Mouse (Mus musculus) embryonic facial prominence, embryonic 12.5 days (tissue): ENCODE data around the gene 9930021J03Rik. TPM values are rescaled to one million over a fixed set of nuclear protein-coding genes. Genes with fewer than 3 reads are reported as not detected.

Experiments used
- ATAC-seq: fragments of 200-750 bp; cut with Nextera tagmentation; 2 replicates; pipeline ENCODE4 v1.8.0; 2017; ENCODE audit not compliant: insufficient number of reproducible peaks, insufficient read depth, low FRiP score, low TSS enrichment
- H3K27ac ChIP-seq: fragments of 300-500 bp; sonication (generic); 2 replicates; pipeline ENCODE4 v1.5.1; 2016; ENCODE audit warnings: mild to moderate bottlenecking
- H3K27me3 ChIP-seq: fragments of 300-500 bp; sonication (generic); 2 replicates; pipeline ENCODE4 v1.6.1; 2016; ENCODE audit warnings: mild to moderate bottlenecking, moderate library complexity
- H3K36me3 ChIP-seq: fragments of 300-500 bp; sonication (generic); 2 replicates; pipeline ENCODE4 v1.6.1; 2016; ENCODE audit warnings: mild to moderate bottlenecking
- H3K4me1 ChIP-seq: fragments of 300-500 bp; sonication (generic); 2 replicates; pipeline ENCODE4 v1.6.1; 2016
- H3K4me2 ChIP-seq: fragments of 300-500 bp; sonication (generic); replicated peaks from 2 replicates; pipeline ENCODE4 v1.6.1; 2016; ENCODE audit warnings: mild to moderate bottlenecking, moderate library complexity
- H3K4me3 ChIP-seq: fragments of 300-500 bp; sonication (generic); 2 replicates; pipeline ENCODE4 v1.5.1; 2016; ENCODE audit warnings: mild to moderate bottlenecking
- H3K9ac ChIP-seq: fragments of 300-500 bp; sonication (generic); 2 replicates; pipeline ENCODE4 v1.6.1; 2016; ENCODE audit warnings: mild to moderate bottlenecking, moderate library complexity
- H3K9me3 ChIP-seq: fragments of 300-500 bp; sonication (generic); 2 replicates; pipeline ENCODE4 v1.6.1; 2016; ENCODE audit warnings: mild to moderate bottlenecking, moderate library complexity
- WGBS: fragments of 180-500 bp; shearing (Covaris S2); methylation state at CpG from one replicate; pipeline ENCODE4 v1.1.7; 2016; 5-methylcytosine and 5-hydroxymethylcytosine counted together
- polyA plus RNA-seq: library from polyadenylated mRNA; unstranded; fragments of >200 nt; fragmentation: Nextera tagmentation; extraction: Ambion mirVana; gene quantifications from 2 replicates; pipeline ENCODE4 v1.2.1, GENCODE M21; 2016

Gene 9930021J03Rik
- polyA plus RNA-seq, 1 experiment from 2014 or later = 8.4 TPM

DNA sequence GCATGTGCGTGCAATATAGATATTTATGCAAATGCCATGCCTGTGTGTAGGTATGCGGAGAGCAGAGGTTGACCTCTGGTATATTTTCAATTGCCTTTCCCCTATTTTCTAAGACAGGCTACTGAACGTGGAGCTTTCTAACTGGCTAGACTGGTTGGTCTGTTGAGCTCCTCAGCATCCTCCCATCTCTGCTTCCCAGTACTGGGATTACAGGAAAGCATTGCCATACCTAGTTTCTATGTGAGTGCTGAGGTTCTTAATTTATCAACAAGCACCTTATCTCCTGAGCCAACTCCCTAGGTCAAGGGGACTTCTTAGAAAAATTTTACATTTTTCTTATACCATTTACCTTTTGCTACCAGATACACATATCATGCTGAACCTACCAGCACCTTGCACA, 8.4 kb downstream of the 9930021J03Rik start:
- Histone ChIP-seq H3K36me3 (no peaks in the 10 kb centered on the region), H3K27me3 (no peaks in the 10 kb centered on the region), H3K4me3 (no peak overlapping the region), H3K4me2 (no peak overlapping the region), H3K9me3 (no peaks in the 10 kb centered on the region), H3K4me1 (no peaks in the 10 kb centered on the region; the same call in 1 of the 2 replicates), H3K9ac (no peak overlapping the region), H3K27ac (no peak overlapping the region)
- no peak for ATAC-seq
- WGBS = 84% methylated on average over 3 of the region's 3 CpGs

DNA sequence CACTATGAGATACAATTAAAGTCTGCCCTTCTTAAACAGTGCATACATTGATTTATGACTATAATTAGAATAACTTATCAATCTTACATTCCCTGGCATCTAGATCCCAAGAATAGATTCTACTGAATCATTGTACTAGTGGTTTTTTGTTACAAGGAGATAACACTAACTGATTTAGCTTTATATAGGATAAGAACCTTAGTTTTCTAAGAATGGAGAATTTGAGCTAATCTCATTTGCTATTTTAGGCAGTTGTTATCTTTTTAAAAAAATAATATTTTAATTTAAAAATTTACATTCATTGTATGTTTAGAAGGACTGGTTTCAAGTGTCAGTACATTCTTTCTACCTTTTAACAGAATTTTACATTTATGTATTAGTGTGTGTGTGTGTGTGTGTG, 17.8 kb downstream of the 9930021J03Rik start:
- H3K4me3 ChIP-seq = no peak overlapping the region
- H3K9ac ChIP-seq = no peak overlapping the region
- peaks cover 5% of the 10 kb centered on the region; the same call in 1 of the 2 replicates for H3K36me3 ChIP-seq
- H3K9me3 ChIP-seq = no peaks in the 10 kb centered on the region
- no peak overlapping the region for H3K27ac ChIP-seq
- no peaks in the 10 kb centered on the region for H3K27me3 ChIP-seq
- H3K4me2 ChIP-seq = no peak overlapping the region
- no peaks in the 10 kb centered on the region; the same call in 1 of the 2 replicates for H3K4me1 ChIP-seq
- ATAC-seq = no peak

DNA sequence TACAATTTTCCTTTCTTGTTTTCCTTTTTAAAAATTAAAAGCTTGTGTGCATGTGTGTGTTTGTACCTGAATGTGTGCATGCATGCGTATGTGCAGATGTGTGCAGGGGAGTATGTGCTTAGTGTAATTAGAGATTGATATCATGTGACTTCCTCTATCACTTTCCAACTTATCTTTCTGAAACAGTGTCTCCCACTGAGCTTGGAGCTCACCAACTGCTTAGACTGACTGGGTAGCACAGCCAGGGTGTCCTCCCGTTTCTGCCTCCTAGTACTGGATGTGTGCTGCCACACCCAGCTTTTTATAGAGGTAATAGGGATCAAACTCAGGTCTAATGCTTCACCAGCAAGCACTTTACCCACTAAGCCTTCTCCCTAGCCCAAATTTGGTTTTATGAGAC, 22.9 kb downstream of the 9930021J03Rik start:
- H3K4me1 ChIP-seq = no peaks in the 10 kb centered on the region
- H3K36me3 ChIP-seq = peaks cover 5% of the 10 kb centered on the region; the same call in 1 of the 2 replicates
- H3K27ac ChIP-seq = no peak overlapping the region
- ATAC-seq = no peak
- H3K9me3 ChIP-seq = no peaks in the 10 kb centered on the region
- H3K9ac ChIP-seq = no peak overlapping the region
- no peak overlapping the region for H3K4me3 ChIP-seq
- 89% methylated on average over 2 of the region's 2 CpGs for WGBS
- no peak overlapping the region for H3K4me2 ChIP-seq
- H3K27me3 ChIP-seq = no peaks in the 10 kb centered on the region

DNA sequence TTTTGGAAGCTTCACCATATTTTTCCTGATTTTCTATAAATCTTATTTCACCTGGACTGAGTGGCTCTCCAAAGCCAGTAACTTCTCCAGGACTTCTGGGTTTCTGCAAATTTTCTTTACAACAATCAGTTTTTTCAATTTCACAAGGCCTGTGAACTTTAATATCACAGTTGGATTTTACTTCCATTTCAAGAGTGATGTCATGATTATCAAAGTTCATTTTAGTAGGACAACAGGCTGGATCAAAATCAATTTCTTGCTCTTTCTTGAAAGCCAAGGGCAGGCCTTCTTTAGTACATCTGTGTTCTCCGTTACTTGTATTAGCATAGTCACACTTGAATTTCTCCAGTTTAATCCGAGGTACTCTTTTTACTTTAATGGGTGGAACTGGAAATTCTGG, 51.9 kb downstream of the 9930021J03Rik start:
- H3K27me3 ChIP-seq = no peaks in the 10 kb centered on the region
- no peak overlapping the region for H3K4me2 ChIP-seq
- H3K4me1 ChIP-seq = no peaks in the 10 kb centered on the region
- H3K9me3 ChIP-seq = no peaks in the 10 kb centered on the region
- H3K27ac ChIP-seq = no peak overlapping the region
- H3K36me3 ChIP-seq = no peaks in the 10 kb centered on the region
- no peak overlapping the region for H3K4me3 ChIP-seq
- no peak overlapping the region for H3K9ac ChIP-seq
- no peak for ATAC-seq
- 76% methylated on average over 2 of the region's 2 CpGs for WGBS

DNA sequence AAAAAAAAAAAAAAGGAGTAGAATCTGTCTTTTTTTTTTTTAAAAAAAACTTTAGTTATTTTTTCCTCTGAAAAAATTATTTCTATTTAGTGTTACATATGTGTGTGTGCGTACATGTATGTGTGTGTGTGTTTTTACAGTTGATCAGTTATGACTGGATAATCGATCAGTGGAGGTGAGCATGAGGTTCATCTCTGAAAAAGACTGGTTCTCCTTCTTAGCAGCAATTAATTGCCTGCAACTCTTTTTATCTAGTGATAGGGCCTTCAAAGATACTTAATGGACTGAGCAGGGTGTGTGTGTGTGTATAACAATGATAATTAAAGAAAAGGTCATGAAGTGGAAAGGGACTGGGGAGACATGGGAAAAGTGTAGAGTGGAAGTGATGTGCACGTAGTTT, 54.8 kb downstream of the 9930021J03Rik start:
- no peak overlapping the region for H3K9ac ChIP-seq
- ATAC-seq = no peak
- H3K4me3 ChIP-seq = no peak overlapping the region
- no peak overlapping the region for H3K27ac ChIP-seq
- H3K27me3 ChIP-seq = no peaks in the 10 kb centered on the region
- H3K4me1 ChIP-seq = no peaks in the 10 kb centered on the region
- WGBS = 95% methylated on average over 3 of the region's 3 CpGs
- H3K4me2 ChIP-seq = no peak overlapping the region
- H3K36me3 ChIP-seq = no peaks in the 10 kb centered on the region
- no peaks in the 10 kb centered on the region for H3K9me3 ChIP-seq

DNA sequence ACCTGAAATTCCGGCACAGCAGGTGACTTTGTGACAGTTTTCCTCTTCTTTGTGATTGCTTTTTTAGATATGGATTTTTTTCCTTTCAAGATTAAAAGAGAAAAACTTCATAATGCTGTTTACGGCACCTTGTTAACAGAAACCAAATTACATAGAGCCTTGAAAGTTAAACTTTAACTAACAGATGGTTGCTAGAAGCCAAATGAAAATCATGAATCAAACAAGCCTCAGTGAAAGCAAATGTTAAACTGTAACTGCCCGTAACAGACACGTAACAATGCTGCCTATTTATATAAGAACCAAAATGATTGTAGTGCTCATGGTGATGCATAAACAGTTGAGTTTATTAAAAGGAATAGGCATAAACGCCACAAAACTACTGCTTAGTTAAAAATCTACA, 62.3 kb downstream of the 9930021J03Rik start:
- H3K36me3 ChIP-seq = no peaks in the 10 kb centered on the region
- ATAC-seq = no peak
- H3K4me3 ChIP-seq = no peak overlapping the region
- WGBS = 90% methylated on average over 5 of the region's 5 CpGs
- H3K9me3 ChIP-seq = no peaks in the 10 kb centered on the region
- H3K4me1 ChIP-seq = no peaks in the 10 kb centered on the region
- H3K27ac ChIP-seq = no peak overlapping the region
- H3K9ac ChIP-seq = no peak overlapping the region
- H3K4me2 ChIP-seq = no peak overlapping the region
- H3K27me3 ChIP-seq = no peaks in the 10 kb centered on the region

DNA sequence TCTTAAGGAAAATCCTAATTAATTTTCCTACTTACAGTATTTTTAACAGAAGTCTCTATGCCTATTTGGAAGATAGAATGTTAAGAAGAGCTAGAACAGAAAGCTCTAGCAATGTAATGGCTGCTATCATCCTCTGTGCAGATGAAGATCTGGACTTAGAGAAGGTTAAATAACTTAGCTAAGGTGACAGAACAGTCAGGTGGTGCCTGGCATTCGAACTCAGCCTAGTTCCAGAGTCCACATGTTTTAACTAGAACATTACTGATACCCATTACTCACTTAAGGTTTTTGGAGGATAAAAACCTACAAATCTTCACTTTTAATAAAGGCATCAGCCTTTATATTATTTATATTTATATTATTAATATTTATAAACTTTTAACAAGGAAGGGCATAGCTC, 65.1 kb downstream of the 9930021J03Rik start:
- H3K27ac ChIP-seq = no peak overlapping the region
- H3K9me3 ChIP-seq = no peaks in the 10 kb centered on the region
- no peaks in the 10 kb centered on the region for H3K36me3 ChIP-seq
- no peak overlapping the region for H3K9ac ChIP-seq
- H3K4me3 ChIP-seq = no peak overlapping the region
- H3K4me1 ChIP-seq = no peaks in the 10 kb centered on the region
- no peak for ATAC-seq
- 79% methylated on average over 1 of the region's 1 CpGs for WGBS
- no peaks in the 10 kb centered on the region for H3K27me3 ChIP-seq
- no peak overlapping the region for H3K4me2 ChIP-seq

DNA sequence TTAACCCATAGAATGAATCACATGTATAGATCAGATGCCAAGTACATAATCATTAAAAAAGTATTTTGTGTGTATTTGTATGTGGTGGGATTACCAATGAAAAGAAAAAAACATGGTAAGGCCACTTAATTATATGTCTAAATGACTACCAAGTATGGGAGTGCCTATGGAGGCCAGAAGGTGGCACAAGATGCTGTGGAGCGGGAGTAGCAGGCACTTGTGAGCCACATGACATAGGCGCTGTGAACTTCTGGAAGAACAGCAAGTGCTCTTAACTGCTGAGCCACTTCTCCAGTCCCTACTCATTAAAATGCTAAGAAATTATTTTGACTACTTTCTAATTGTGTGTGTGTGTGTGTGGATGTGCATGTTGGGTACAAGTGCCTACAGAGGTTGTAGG, 66.2 kb downstream of the 9930021J03Rik start:
- H3K4me2 ChIP-seq = no peak overlapping the region
- 87% methylated on average over 2 of the region's 2 CpGs for WGBS
- H3K9me3 ChIP-seq = no peaks in the 10 kb centered on the region
- no peaks in the 10 kb centered on the region for H3K36me3 ChIP-seq
- no peak overlapping the region for H3K4me3 ChIP-seq
- ATAC-seq = no peak
- H3K4me1 ChIP-seq = no peaks in the 10 kb centered on the region
- H3K9ac ChIP-seq = no peak overlapping the region
- H3K27me3 ChIP-seq = no peaks in the 10 kb centered on the region
- H3K27ac ChIP-seq = no peak overlapping the region

DNA sequence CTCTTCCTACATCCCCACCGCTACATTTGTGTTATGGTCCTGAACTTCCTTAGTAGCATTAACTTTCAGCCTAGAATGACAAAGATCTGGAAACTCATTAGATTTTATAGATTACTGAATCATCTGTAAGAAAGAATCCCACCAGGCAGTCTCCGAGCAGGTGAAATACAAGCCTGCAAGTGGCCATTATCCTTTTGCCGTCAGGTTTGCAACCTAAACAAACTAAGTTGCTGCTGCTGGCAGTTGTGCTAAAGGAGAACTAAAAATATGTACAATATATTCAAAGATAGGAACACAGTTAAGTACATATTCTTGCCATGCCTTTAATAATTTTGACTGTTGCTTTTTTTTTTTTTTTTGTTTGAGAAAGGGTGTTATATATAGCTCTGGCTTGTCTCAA, 70.4 kb downstream of the 9930021J03Rik start:
- no peak overlapping the region for H3K4me3 ChIP-seq
- ATAC-seq = no peak
- no peaks in the 10 kb centered on the region for H3K27me3 ChIP-seq
- no peaks in the 10 kb centered on the region for H3K4me1 ChIP-seq
- no peaks in the 10 kb centered on the region for H3K9me3 ChIP-seq
- WGBS = 82% methylated on average over 3 of the region's 3 CpGs
- H3K9ac ChIP-seq = no peak overlapping the region
- H3K36me3 ChIP-seq = no peaks in the 10 kb centered on the region
- no peak overlapping the region for H3K27ac ChIP-seq
- no peak overlapping the region for H3K4me2 ChIP-seq

DNA sequence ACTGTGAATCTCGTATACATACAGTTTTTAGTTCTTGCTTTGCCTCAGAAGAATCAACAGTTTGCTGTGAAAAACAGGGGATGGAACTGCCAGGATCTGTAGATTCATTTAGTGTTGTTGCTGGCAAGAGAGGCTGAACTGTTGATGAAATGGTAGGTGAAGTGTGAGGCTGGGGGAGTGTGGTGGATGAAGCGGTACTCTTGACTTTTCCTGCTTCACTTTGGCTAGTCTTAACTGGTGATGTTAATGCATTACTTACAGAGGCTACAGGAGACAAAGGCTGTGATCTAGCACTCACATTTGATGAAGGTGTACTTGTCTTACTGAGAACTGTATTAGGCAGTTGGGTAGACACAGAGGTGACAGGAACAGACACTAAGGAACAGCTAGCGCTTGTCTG, 87.3 kb downstream of the 9930021J03Rik start:
- Histone ChIP-seq H3K27me3 (no peaks in the 10 kb centered on the region), H3K4me3 (no peak overlapping the region), H3K9me3 (no peaks in the 10 kb centered on the region), H3K27ac (no peak overlapping the region), H3K9ac (no peak overlapping the region), H3K4me1 (no peaks in the 10 kb centered on the region), H3K36me3 (peaks cover 35% of the 10 kb centered on the region), H3K4me2 (no peak overlapping the region)
- WGBS = 95% methylated on average over 3 of the region's 3 CpGs
- ATAC-seq = no peak

DNA sequence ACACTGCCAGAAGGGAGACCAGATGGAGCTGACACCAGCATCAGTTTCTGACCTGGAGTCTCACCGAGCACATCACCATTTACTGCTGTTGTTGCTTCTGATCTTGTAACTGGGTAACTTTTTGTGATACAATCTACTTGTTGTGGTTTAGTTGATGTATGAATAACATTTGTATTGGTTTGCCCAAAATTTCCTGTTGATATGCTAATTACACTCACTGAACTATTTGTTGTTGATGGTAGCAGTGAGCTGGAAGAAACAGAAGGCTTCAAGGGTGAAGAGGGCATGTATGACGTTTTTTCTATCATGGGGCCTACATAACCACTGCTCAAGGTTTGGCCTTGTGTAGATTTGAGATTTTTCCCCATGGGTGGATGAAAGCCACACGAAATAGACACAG, 87.9 kb downstream of the 9930021J03Rik start:
- Histone ChIP-seq H3K4me3 (no peak overlapping the region), H3K27ac (no peak overlapping the region), H3K36me3 (peaks cover 35% of the 10 kb centered on the region), H3K9ac (no peak overlapping the region), H3K4me1 (no peaks in the 10 kb centered on the region), H3K9me3 (no peaks in the 10 kb centered on the region), H3K4me2 (no peak overlapping the region), H3K27me3 (no peaks in the 10 kb centered on the region)
- 85% methylated on average over 3 of the region's 3 CpGs for WGBS
- no peak for ATAC-seq

DNA sequence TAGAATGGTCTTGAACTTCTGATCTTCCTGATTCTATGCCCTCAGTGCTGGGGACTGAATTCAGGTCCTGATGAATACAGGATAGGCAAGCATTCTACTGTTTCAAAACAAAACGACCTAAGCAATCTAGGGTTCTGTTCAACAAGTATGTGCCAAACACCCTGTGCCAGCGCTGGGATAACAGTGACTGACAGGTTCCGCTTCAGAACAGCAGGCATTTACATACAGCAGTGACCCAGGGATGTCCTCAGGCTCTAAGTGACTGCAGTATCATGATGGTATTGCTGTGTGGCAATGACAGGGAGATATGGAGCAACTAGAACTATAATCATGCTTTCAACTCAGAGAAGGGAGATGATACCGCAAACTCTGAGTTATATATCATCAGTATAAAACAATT, 92.3 kb downstream of the 9930021J03Rik start:
- Histone ChIP-seq H3K4me1 (no peaks in the 10 kb centered on the region), H3K4me2 (no peak overlapping the region), H3K27ac (no peak overlapping the region), H3K36me3 (peaks cover 23% of the 10 kb centered on the region), H3K27me3 (no peaks in the 10 kb centered on the region), H3K9ac (no peak overlapping the region), H3K9me3 (no peaks in the 10 kb centered on the region), H3K4me3 (no peak overlapping the region)
- ATAC-seq = no peak
- WGBS = 82% methylated on average over 4 of the region's 4 CpGs

DNA sequence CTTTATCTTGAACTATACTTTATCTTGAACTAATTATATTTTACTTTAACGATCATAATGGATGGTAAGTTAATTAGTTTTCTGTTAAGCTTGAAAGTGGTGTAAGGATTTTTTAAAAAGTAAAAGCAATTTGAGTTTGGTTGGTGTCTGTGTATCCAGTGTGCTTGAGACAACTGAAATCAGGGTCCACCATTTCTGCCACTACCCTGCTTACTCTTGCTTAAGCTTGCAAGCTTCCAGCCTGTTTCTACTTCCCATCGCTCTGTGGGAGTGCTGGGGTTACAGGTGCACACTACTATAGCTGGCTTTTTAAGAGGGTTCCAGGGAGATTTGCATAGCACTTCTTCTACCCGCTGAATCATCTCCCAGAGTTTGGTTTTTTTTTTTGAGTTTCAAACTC, 96.3 kb downstream of the 9930021J03Rik start:
- Histone ChIP-seq H3K27me3 (no peaks in the 10 kb centered on the region), H3K4me2 (no peak overlapping the region), H3K4me3 (no peak overlapping the region), H3K36me3 (no peaks in the 10 kb centered on the region), H3K27ac (no peak overlapping the region), H3K9me3 (no peaks in the 10 kb centered on the region), H3K4me1 (no peaks in the 10 kb centered on the region), H3K9ac (no peak overlapping the region)
- ATAC-seq = no peak
- WGBS = 79% methylated on average over 3 of the region's 3 CpGs
